Mouse (Mus musculus) gastrocnemius, postnatal 14 days (tissue): Measurements from ENCODE around the gene Gm7168. TPM values are rescaled to one million over a fixed set of nuclear protein-coding genes. Genes with fewer than 3 reads are reported as not detected.
"Not testable (repeated sequence)": the region's sequence is repeated elsewhere in the genome, so short reads cannot be mapped to it uniquely, and the experiment has no call there.

Source experiments
- DNase-seq: peaks from one replicate; pipeline ENCODE4 v3.0.0; 2021; ENCODE audit warnings: mixed read lengths
- intact Hi-C: fragments of 180-260 bp; cut with DNase I; formaldehyde crosslinking; loops from one replicate; pipeline ENCODE4 v1.15.1; 2025; ENCODE audit warnings: low total_unique reads
- long read RNA-seq, 2 experiments: library from polyadenylated mRNA; stranded (forward); transcript quantifications; one replicate each; pipeline ENCODE4 v2.0.0; 2021
- total RNA-seq, 2 experiments: library from RNA; stranded (reverse); gene quantifications; 2 replicates each; pipeline ENCODE4 v1.2.3; 2021

Gm7168 gene
- total RNA-seq: not detected
- long read RNA-seq, experiment 1: 0 reads
- long read RNA-seq, experiment 2: 0 reads

GRCm38 (mm10) chr17:13948073-13948472 lies at the start of gene Gm7168:
Gene Gm7168, plus strand, starts transcription at chr17:13948373.
- DNase-seq: not testable (repeated sequence)
- intact Hi-C loops: loop anchor here (10.0 kb wide), 1 partner anchor 93 kb away; no protein-coding TSS in a partner anchor

DNA sequence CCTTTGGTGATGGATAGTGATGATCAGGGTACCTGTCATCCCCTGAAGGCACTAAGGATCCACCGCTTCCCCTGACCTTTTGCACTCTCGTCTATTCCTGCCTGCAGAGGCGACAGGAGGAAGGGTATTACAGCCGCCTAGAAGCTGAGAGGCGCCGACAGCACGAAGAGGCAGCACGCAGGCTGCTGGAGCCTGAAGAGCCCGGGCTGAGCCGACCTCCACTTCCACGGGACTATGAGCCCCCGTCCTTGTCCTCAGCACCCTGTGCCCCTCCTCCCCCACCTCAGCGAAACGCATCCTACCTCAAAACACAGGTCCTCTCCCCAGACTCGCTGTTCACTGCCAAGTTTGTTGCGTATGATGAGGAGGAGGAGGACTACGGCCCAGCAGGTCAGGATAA lies 49.3 kb upstream of the Gm7168 start:
- intact Hi-C loops: no loop called here

DNA sequence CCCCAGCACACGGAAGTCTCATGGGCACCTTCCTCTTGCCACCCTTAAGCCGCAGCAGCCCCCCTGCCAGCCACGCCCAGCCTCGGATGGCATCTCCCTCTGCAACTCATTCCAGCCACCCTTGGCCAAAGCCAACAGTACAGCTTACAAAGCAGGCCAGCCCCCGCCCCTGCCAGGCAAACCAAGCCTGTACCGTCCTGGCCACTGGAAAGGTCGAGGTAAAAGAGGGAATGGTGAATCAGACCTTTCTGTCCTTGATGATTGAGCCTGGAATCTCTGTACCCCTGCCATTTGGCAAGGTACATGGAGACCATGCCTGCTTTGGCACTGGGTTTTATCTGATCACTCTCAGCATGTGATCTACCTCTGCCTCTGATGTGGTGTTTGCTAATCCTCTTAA lies 48.9 kb upstream of the Gm7168 start:
- no peak for DNase-seq
- intact Hi-C loops: no loop called here

More for the DNA sequence above, 49.3 kb upstream of the Gm7168 start:
- no peak for DNase-seq

DNA sequence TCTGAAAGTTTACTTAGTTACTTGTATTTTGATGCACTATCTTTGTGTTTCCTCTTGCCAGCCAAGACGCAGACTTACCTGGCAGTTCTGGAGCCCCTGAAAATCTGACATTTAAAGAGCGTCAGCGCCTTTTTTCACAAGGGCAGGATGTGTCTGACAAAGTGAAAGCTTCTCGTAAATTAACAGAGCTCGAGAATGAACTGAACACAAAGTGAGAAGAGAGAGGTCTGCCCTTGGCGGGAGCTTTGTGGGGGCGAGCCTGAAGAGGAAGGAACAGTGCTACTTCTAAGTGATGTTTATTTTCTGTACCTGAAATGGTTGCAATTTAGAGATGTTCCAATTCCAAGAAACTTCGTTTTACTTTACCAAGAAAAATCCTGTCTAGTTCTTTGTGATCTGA lies 44.4 kb upstream of the Gm7168 start:
- intact Hi-C loops: no loop called here
- no peak for DNase-seq

DNA sequence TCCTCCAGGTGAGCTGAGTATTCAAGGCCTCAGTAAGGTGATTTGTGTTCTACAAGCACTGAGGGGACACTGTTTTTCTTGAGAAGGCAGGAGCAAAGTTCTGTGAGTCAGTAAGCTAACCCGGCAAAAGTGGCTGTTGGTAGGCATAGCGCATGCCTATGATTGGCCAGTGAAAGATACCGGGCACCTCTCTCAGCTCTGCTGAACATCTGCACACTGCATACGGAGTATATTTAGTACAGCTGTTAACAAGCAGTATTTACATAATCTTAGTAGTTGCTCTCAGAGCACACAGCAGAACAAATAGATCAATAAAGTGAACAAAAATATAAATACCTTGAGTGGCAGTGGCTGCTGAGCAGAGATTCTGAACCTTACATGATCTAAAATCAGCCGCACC lies 41.1 kb upstream of the Gm7168 start:
- no peak for DNase-seq
- intact Hi-C loops: no loop called here

- intact Hi-C loops: no loop called here
These were observed 40.5 kb upstream of the Gm7168 start for GRCm38 (mm10) chr17:13907681-13908080.

GRCm38 (mm10) chr17:13913951-13914350 lies 34.2 kb upstream of the Gm7168 start:
- intact Hi-C loops: no loop called here

More at GRCm38 (mm10) chr17:13907681-13908080, 40.5 kb upstream of the Gm7168 start:
- DNase-seq: no peak

GRCm38 (mm10) chr17:13914531-13914930 lies 33.6 kb upstream of the Gm7168 start:
- no peak for DNase-seq
- intact Hi-C loops: no loop called here

More at GRCm38 (mm10) chr17:13913951-13914350, 34.2 kb upstream of the Gm7168 start:
- no peak for DNase-seq

DNA sequence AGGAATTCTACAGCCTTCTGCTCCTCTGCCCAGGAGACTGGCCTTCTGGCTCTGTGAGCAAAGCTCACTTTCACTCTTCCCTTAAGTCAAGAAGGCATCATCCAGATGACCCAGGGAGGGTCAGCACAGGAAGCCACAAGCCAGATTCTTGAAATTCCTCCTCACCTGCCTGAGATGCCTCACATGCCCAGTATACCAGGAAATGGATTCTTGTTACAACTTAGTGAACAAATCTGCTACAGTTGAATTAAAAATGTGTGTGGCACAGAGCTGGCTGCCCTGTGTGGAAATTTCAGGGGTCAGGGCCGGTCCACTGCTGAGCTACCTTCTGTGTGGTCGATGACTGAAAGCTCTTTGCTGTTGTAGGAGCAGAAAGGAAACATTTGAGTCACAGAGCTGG lies 27.4 kb upstream of the Gm7168 start:
- intact Hi-C loops: no loop called here
- no peak for DNase-seq

DNA sequence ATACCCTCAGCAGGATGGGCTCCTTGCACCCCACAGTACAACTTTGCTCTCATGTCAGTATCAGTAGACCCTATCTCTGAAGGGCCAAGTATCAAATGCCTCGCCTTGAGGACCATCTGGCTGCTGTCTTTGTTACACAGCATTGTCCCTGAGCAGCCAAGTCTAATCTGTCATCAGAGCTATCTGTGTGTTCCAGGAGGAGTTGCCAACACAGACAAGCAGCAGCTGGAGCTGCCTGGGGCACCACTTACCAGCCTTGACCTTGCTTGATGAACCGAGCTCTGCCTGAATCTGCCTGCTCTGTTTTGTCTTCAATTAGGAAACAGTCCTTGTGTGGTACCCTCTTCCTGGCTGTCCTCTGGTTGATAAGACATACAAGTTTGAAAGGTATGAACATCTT lies 24.8 kb upstream of the Gm7168 start:
- no peak for DNase-seq
- intact Hi-C loops: no loop called here

GRCm38 (mm10) chr17:13924588-13924987 lies 23.6 kb upstream of the Gm7168 start:
- no peak for DNase-seq
- intact Hi-C loops: no loop called here

DNA sequence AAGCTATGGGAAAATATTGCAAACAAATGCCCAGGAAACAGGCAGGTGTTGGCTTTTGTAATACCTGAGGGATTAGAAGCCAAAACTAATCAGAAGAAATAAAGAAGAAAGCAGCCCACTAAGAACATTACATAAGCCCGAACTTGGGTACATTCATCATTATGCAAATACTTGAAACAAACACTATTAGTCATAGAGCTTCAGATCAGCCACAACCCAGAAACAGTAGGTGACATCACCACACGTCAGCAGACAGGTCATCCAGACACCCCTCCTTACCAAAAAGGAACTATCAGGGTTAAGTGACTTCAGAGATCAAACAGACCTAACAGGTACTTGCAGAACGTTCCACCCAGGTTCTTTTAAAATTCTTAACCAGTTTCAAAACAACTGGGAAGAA lies 22.2 kb upstream of the Gm7168 start:
- intact Hi-C loops: no loop called here

DNA sequence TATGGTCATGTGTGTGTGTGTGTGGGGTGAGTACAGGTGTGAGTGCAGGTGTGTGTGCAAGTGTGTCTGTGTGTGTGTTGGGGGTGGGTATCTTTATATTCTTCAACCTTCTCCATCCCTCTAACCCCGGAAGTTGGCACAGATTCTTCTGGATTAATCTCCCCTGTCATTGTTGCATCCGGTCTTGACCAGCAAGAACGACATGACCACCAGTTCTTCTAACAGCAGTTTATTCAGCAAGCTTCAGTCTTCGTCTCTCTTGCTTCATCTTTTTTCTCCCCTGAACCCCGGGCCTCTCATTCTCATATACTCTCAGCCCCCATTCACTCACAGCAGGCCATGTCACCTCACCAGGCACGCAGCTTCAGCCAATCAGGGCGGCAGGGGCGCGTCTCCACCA lies 17.8 kb upstream of the Gm7168 start:
- no peak for DNase-seq
- intact Hi-C loops: no loop called here

More for the DNA sequence above, 22.2 kb upstream of the Gm7168 start:
- DNase-seq: no peak

DNA sequence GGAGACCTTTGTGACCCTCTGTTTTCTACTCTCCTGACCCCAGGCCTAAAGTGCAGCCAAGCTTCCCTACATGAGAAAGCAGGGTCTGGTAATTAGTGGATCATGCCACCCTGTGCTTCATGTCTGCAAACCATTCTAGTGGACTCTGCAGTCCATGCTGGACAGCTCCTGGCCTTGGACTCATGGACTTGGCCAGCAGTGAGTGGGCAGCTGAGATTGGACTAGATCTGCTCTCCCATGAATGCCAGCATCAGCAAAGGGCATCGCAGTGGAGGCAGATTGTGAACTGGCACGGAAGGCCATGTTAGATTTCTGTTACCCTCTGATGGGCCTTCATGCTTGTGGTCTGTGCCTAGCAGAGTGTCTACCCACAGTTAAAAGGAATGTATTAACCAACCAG lies 12.8 kb upstream of the Gm7168 start:
- intact Hi-C loops, DNase-seq: not testable (repeated sequence)

DNA sequence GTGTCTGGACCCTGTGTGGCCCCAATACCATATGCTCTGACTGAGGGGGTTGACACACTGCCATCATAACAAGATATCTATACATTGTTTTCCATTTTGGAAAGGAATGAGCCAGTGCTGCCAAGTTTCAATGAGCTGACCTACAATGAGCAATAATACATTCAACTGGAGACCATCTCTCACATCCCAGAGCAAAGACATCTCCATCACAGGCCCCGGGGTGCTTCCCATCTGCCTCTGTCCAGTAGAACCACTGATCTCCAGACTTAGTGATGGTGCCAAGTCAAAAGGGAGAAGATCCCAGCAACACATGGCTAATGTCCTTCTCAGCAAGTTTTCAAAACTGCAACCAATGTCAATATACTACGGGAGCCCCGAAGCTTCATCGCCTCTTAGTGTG lies 10.4 kb upstream of the Gm7168 start:
- DNase-seq: no peak
- intact Hi-C loops: no loop called here

DNA sequence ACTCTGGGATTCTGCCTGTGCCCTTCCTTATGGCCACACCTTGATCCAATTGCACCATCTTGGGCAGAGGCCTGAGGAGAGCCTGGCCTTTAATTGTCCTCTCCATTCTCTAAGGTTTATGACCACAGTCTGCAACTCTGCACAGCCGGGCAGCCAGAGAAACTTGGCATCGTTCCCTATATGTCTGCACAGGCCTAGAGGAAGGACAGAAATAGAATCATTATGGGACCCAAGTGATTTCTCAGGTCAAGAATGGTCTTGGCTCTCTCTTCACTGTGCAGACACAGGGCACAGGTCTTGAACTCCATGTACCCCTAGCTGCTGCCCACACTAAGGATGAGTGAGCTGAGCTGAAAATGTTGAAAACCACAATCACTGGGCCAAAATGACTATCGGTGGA lies 9.5 kb upstream of the Gm7168 start:
- intact Hi-C loops: no loop called here
- no peak for DNase-seq

DNA sequence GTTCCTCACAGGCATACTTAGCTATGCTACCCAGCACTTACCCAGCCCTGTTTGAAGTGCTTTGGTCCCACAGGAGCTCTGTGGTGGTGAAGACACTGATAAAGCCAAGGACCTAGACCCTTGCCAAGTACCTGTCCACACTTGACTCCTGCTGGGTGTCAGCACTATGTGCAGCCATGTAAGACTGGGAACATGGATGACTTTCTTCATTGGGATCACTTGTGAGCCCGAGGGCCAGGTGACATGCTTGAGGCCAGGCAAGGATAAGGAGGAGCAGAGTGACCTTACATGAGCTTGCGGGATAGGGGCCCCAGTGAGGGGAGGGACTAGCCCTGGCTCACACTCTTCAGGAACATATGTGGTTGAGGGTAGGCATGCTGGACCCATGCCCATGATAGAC lies 8.9 kb upstream of the Gm7168 start:
- DNase-seq, intact Hi-C loops: not testable (repeated sequence)

DNA sequence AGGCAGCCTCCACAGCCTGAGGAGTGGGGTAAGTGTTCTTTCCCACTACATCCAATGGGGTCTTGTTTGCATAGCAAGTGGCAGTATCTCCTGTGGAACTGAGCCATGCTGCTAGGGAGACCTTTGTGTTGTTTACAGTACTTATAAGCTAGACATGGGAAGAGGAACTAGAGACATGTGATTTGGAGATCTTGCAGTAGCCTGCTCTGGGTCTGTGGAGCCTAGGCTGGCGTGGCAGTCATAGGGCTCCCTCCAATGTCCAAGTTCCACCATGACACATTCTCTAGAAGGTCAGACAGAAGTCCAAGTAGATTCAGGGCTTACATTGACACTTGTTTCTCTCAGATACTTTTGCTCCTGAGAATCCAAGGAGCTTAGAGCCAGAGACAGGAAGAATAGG lies 7.7 kb upstream of the Gm7168 start:
- DNase-seq: no peak
- intact Hi-C loops: loop anchor here (10.0 kb wide), 1 partner anchor 86 kb away; no protein-coding TSS in a partner anchor

GRCm38 (mm10) chr17:13951570-13951969 lies 3.4 kb downstream of the Gm7168 start:
- intact Hi-C loops, DNase-seq: not testable (repeated sequence)

DNA sequence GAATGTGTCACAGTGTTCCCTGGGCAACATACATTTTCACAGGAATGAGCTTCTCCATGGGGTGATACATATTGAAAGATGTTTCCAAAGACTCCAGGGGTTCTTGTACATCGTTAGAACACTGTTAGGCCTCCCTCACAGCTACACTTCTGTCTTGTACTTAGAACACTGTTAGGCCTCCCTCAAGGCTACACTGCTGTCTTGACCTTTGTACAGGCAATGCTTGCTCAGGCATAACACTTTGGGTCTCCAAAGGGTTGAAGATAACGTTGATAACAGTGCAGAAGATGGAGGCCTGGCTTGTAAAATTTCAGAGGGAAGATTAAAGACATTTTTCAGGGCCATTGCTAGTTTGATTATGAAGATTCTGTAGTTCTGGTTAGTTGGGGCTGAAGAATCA lies 10.0 kb downstream of the Gm7168 start:
- DNase-seq, intact Hi-C loops: not testable (repeated sequence)

DNA sequence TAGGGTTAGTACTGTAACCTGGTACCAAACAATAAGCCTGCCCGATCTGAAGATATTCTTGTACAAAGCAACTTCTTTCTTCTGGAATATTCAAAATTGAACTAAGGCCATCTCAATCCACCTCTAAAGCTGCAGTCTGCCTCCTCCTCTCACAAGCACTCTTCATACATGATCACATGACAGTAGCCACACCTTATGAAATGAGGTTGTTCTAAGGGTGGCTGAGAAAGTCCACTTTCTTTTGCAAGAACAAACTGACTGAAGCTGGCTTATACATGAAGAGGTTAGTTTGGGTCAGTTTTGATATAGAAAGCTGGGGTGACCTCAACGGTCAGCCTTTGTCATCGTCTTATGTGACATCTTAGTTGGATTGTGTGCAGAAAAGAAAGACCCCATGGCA lies 14.1 kb downstream of the Gm7168 start:
- DNase-seq, intact Hi-C loops: not testable (repeated sequence)

GRCm38 (mm10) chr17:13965048-13965447 lies 16.9 kb downstream of the Gm7168 start:
- DNase-seq, intact Hi-C loops: not testable (repeated sequence)
